9 mouse cellular contexts compared by ENCODE assay signal in the genomic region with DNA sequence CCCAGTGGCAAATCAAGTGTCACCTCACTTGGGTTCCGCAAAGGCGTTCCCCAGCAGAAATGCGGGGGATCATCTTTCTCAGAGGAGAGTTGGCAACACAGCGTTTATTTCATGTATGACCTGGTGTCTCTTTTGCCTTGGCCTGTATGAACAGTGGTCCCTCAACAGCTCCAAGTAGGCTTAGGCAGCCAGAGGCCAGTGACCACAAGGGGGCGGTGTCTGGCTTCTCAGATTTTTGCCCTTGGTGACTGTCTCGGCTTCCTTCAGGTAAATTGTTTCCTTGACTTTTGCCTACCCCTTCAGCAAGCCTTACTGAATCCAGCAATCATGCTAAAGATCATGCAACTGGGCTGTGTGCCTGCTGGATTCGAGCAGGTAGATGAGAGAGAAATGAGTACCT. TPM values are rescaled to one million over a fixed set of nuclear protein-coding genes. Genes with fewer than 3 reads are reported as not detected.
DNase-seq lines count a peak whose midpoint lies in the region; ATAC-seq and TF ChIP-seq lines count a peak whose summit lies in the region.
"Had no signal": no experiment of that assay in that cellular context is flagged by ENCODE, and none has a peak within 500 bp of the region (broad histone marks: within the 10 kb centered on the region; RNA-seq: fewer than 3 reads in every experiment).

No protein-coding gene starts in this region.

- no peaks in the 10 kb centered on the region for H3K27me3 ChIP-seq in intestine, postnatal 0 days (replicated peaks; ENCODE audit: control insufficient read depth, insufficient read depth, low read length)
- H3K27me3 ChIP-seq in intestine, embryonic 15.5 days (replicated peaks) = no peaks in the 10 kb centered on the region
- no peaks in the 10 kb centered on the region for H3K27me3 ChIP-seq in forebrain, embryonic 14.5 days (replicated peaks; ENCODE audit: control insufficient read depth, insufficient read depth, low read length)
- H3K27me3 ChIP-seq: liver, embryonic 15.5 days had no signal

- no peaks in the 10 kb centered on the region for H3K9me3 ChIP-seq in intestine, postnatal 0 days (ENCODE audit: control insufficient read depth)
- H3K9me3 ChIP-seq in intestine, embryonic 15.5 days = no peaks in the 10 kb centered on the region
- no peaks in the 10 kb centered on the region for H3K9me3 ChIP-seq in ES-E14 (ENCODE audit: control insufficient read depth, insufficient read depth, low read depth, low read length)
- no peaks in the 10 kb centered on the region for H3K9me3 ChIP-seq in forebrain, embryonic 14.5 days (replicated peaks; ENCODE audit: control insufficient read depth, low read length)
- H3K9me3 ChIP-seq: liver, embryonic 15.5 days had no signal

- DNase-seq in ES-E14 (ENCODE audit: low read depth, low spot score) = peak; percentile 50
- DNase-seq in brain, adult 2 months (ENCODE audit: low read depth, low spot score) = peak; percentile 75
- peak; percentile 61 for DNase-seq in forebrain, embryonic 14.5 days (ENCODE audit: low spot score)
- peak; percentile 54 to 75 for DNase-seq in left cerebral cortex, postnatal 14 days (ENCODE audit: low spot score in 2 of 2)
- DNase-seq in ovary, postnatal 36 days (ENCODE audit: low spot score) = peak; percentile 27

- no peak overlapping the region for H3K9ac ChIP-seq in intestine, postnatal 0 days (ENCODE audit: low read depth, low read length)
- no peak overlapping the region for H3K9ac ChIP-seq in intestine, embryonic 15.5 days
- H3K9ac ChIP-seq in ES-E14 (ENCODE audit: insufficient read depth, low read depth, low read length, poor library complexity, severe bottlenecking) = no peak overlapping the region
- no peak overlapping the region for H3K9ac ChIP-seq in forebrain, embryonic 14.5 days (ENCODE audit: low read length)
- H3K9ac ChIP-seq: liver, embryonic 15.5 days had no signal

- TF ChIP-seq CTCF in intestine, postnatal 0 days (IDR thresholded peaks at IDR 0.05; ENCODE audit: low read depth) = peak; percentile 80

- no peak overlapping the region for H3K27ac ChIP-seq in intestine, postnatal 0 days (ENCODE audit: low read depth, low read length)
- H3K27ac ChIP-seq in intestine, embryonic 15.5 days = no peak overlapping the region
- no peak overlapping the region for H3K27ac ChIP-seq in ES-E14 (ENCODE audit: insufficient read depth, low read depth, low read length, poor library complexity, severe bottlenecking)
- H3K27ac ChIP-seq in forebrain, embryonic 14.5 days (ENCODE audit: low read depth, low read length) = no peak overlapping the region
- H3K27ac ChIP-seq: liver, embryonic 15.5 days had no signal

- in situ Hi-C loops in ES-E14 (cut with MboI; ENCODE audit: low sequenced_read_pairs in 2 of 2, unreplicated experiment in 2 of 2) = loop anchor here in 1 of 2 experiments (25.0 kb wide), 1 partner anchor 896 kb away; no protein-coding TSS in a partner anchor

- intact Hi-C loops in left cerebral cortex, postnatal 14 days (cut with DNase I) = loop anchor here (5.0 to 10.0 kb wide), 2 partner anchors 304 to 891 kb away; no protein-coding TSS in a partner anchor

- WGBS in intestine, postnatal 0 days = 30% methylated on average over 7 of the region's 7 CpGs
- 40% methylated on average over 7 of the region's 7 CpGs for WGBS in intestine, embryonic 15.5 days
- WGBS in forebrain, embryonic 14.5 days = 39% methylated on average over 7 of the region's 7 CpGs

- no peaks in the 10 kb centered on the region for H3K36me3 ChIP-seq in intestine, postnatal 0 days (ENCODE audit: control insufficient read depth, insufficient read depth)
- H3K36me3 ChIP-seq in intestine, embryonic 15.5 days = no peaks in the 10 kb centered on the region
- no peaks in the 10 kb centered on the region for H3K36me3 ChIP-seq in ES-E14 (ENCODE audit: control insufficient read depth, insufficient read depth, low read length, poor library complexity, severe bottlenecking)
- H3K36me3 ChIP-seq in forebrain, embryonic 14.5 days (ENCODE audit: control insufficient read depth, insufficient read depth, low read length) = no peaks in the 10 kb centered on the region
- H3K36me3 ChIP-seq: liver, embryonic 15.5 days had no signal

- ATAC-seq in intestine, postnatal 0 days = no peak
- no peak for ATAC-seq in intestine, embryonic 15.5 days
- ATAC-seq in forebrain, embryonic 14.5 days = peak; percentile 44; the same call in 1 of the 2 replicates
- no peak for ATAC-seq in inflammation-experienced regulatory T-cells, adult 6 months

- no peak overlapping the region for H3K4me3 ChIP-seq in intestine, postnatal 0 days (ENCODE audit: low read depth, low read length)
- no peak overlapping the region for H3K4me3 ChIP-seq in intestine, embryonic 15.5 days (replicated peaks)
- no peak overlapping the region for H3K4me3 ChIP-seq in ES-E14 (ENCODE audit: insufficient read depth in 1 of 2, low read depth in 1 of 2, low read length in 2 of 2, poor library complexity in 1 of 2, severe bottlenecking in 1 of 2)
- no peak overlapping the region for H3K4me3 ChIP-seq in forebrain, embryonic 14.5 days (ENCODE audit: low read depth, low read length)
- H3K4me3 ChIP-seq: liver, embryonic 15.5 days had no signal

- H3K4me2 ChIP-seq in intestine, postnatal 0 days (replicated peaks; ENCODE audit: low read depth) = no peak overlapping the region
- no peak overlapping the region for H3K4me2 ChIP-seq in intestine, embryonic 15.5 days (replicated peaks)
- H3K4me2 ChIP-seq in forebrain, embryonic 14.5 days (ENCODE audit: low read length) = no peak overlapping the region
- H3K4me2 ChIP-seq: liver, embryonic 15.5 days had no signal

- no peaks in the 10 kb centered on the region for H3K4me1 ChIP-seq in intestine, postnatal 0 days (replicated peaks; ENCODE audit: control insufficient read depth, insufficient read depth, low read length)
- H3K4me1 ChIP-seq in intestine, embryonic 15.5 days (replicated peaks) = no peaks in the 10 kb centered on the region
- no peaks in the 10 kb centered on the region for H3K4me1 ChIP-seq in ES-E14 (ENCODE audit: control insufficient read depth in 2 of 2, insufficient read depth in 2 of 2, low read length in 2 of 2, poor library complexity in 1 of 2)
- H3K4me1 ChIP-seq in forebrain, embryonic 14.5 days (ENCODE audit: control insufficient read depth, insufficient read depth, low read length) = peaks cover 3% of the 10 kb centered on the region; the same call in 1 of the 2 replicates
- H3K4me1 ChIP-seq: liver, embryonic 15.5 days had no signal

TF ChIP-seq in ES-E14, 5 proteins besides CTCF, POLR2A, EP300 and RAD21:
- TF ChIP-seq CHD2 (IDR thresholded peaks at IDR 0.05; ENCODE audit: low read depth, low read length) (no peak), ZNF384 (IDR thresholded peaks at IDR 0.05; ENCODE audit: low read depth, low read length) (no peak), HCFC1 (IDR thresholded peaks at IDR 0.05; ENCODE audit: borderline replicate concordance, insufficient read depth, low read length) (no peak), MAFK (IDR thresholded peaks at IDR 0.05; ENCODE audit: insufficient read depth, low read depth, low read length) (no peak), ZC3H11A (IDR thresholded peaks at IDR 0.05; ENCODE audit: borderline replicate concordance, low read depth, low read length) (no peak)

RNA-seq across cellular contexts. Expression of gene Ube2ql1, which starts 48.6 kb away (rescaled TPM):
- polyA plus RNA-seq in intestine, postnatal 0 days (2015; fragmentation: Nextera tagmentation; extraction: Ambion mirVana) = 0.10 and 0.16 TPM in 2 replicates
- polyA plus RNA-seq in intestine, embryonic 15.5 days (2015; fragmentation: Nextera tagmentation; extraction: Ambion mirVana) = 0.14 and 0.21 TPM in 2 replicates
- 0.21 and 0.76 TPM in 2 replicates for total RNA-seq in ES-E14 (2012; rRNA removed)
- 31.7 and 35.4 TPM in 2 replicates for polyA plus RNA-seq in forebrain, embryonic 14.5 days (2014; fragmentation: Nextera tagmentation; extraction: Ambion mirVana)
- total RNA-seq in left cerebral cortex, postnatal 14 days (2021) = 100 to 1,000 TPM; 184 to 206 TPM
- not detected for polyA plus RNA-seq in inflammation-experienced regulatory T-cells, adult 6 months (2017; shearing (Covaris generic))

Comparison
In these comparisons a context has a peak if more than half of its experiments do, and no peak if none do; other contexts are left out.
1. RNA of gene Ube2ql1, which starts 48.6 kb away (polyA plus RNA-seq): 31.7 to 35.4 TPM in forebrain, embryonic 14.5 days; 0.14 to 0.21 TPM in intestine, embryonic 15.5 days, 0.10 to 0.16 TPM in intestine, postnatal 0 days and not detected in inflammation-experienced regulatory T-cells, adult 6 months; every median in the first group is over 10 times any median in the second.
2. Peak in every context shown above with its lines, with median percentiles within 50 percentile points of each other: DNase-seq.